Mouse (Mus musculus) intestine, postnatal 0 days (tissue): Measurements from ENCODE around the gene Ebna1bp2. TPM values are rescaled to one million over a fixed set of nuclear protein-coding genes. Genes with fewer than 3 reads are reported as not detected.

Experiments
- ATAC-seq: fragments of 200-750 bp; cut with Nextera tagmentation; 2 replicates; pipeline ENCODE4 v1.8.0; 2017; ENCODE audit warnings: mild to moderate bottlenecking, moderate TSS enrichment, moderate library complexity
- H3K27ac ChIP-seq: fragments of 300-500 bp; sonication (generic); 2 replicates; pipeline ENCODE4 v1.5.1; 2014; ENCODE audit warnings: mild to moderate bottlenecking, low read depth, low read length, moderate library complexity
- H3K27me3 ChIP-seq: fragments of 300-500 bp; sonication (generic); replicated peaks from 2 replicates; pipeline ENCODE4 v1.6.1; 2014; ENCODE audit warnings: low read length, mixed read lengths; ENCODE audit not compliant: control insufficient read depth, insufficient read depth
- H3K36me3 ChIP-seq: fragments of 300-500 bp; sonication (generic); 2 replicates; pipeline ENCODE4 v1.6.1; 2014; ENCODE audit warnings: mild to moderate bottlenecking, moderate library complexity; ENCODE audit not compliant: control insufficient read depth, insufficient read depth
- H3K4me1 ChIP-seq: fragments of 300-500 bp; sonication (generic); replicated peaks from 2 replicates; pipeline ENCODE4 v1.6.1; 2014; ENCODE audit warnings: antibody characterized with exemption, low read length, mixed read lengths; ENCODE audit not compliant: control insufficient read depth, insufficient read depth
- H3K4me2 ChIP-seq: fragments of 300-500 bp; sonication (generic); replicated peaks from 2 replicates; pipeline ENCODE4 v1.6.1; 2014; ENCODE audit warnings: low read depth, mild to moderate bottlenecking, moderate library complexity
- H3K4me3 ChIP-seq: fragments of 300-500 bp; sonication (generic); 2 replicates; pipeline ENCODE4 v1.5.1; 2014; ENCODE audit warnings: low read depth, low read length
- H3K9ac ChIP-seq: fragments of 300-500 bp; sonication (generic); 2 replicates; pipeline ENCODE4 v1.6.1; 2014; ENCODE audit warnings: mild to moderate bottlenecking, low read depth, low read length
- H3K9me3 ChIP-seq: fragments of 300-500 bp; sonication (generic); 2 replicates; pipeline ENCODE4 v1.6.1; 2016; ENCODE audit warnings: mixed run types; ENCODE audit not compliant: control insufficient read depth
- CTCF ChIP-seq: sonication (generic); IDR thresholded peaks from 2 replicates; pipeline ENCODE4 v1.5.1; 2016; ENCODE audit warnings: low read depth, mild to moderate bottlenecking, control low read depth, antibody characterized with exemption, moderate library complexity
- WGBS: fragments of 180-500 bp; shearing (Covaris S2); extraction: QIAGEN DNeasy Blood & Tissue Kit; methylation state at CpG from one replicate; pipeline ENCODE4 v1.1.7; 2014; 5-methylcytosine and 5-hydroxymethylcytosine counted together
- polyA plus RNA-seq: library from polyadenylated mRNA; unstranded; fragments of >200 nt; fragmentation: Nextera tagmentation; extraction: Ambion mirVana; gene quantifications from 2 replicates; pipeline ENCODE4 v1.2.1, GENCODE M21; 2015

The Ebna1bp2 gene
- 76.2 and 79.9 TPM in 2 replicates for polyA plus RNA-seq

GRCm38 (mm10) chr4:118620279-118620966, at the start of gene Ebna1bp2, which contains the start of gene Cfap57:
TSS of gene Ebna1bp2 (plus strand) at chr4:118620799.
TSS of gene Cfap57 (minus strand) at chr4:118620777.
- peak; percentile 89 for ATAC-seq
- H3K4me3 ChIP-seq: peak within 1 kb of the TSS; percentile 76
- TF ChIP-seq CTCF: no peak
- H3K9ac ChIP-seq: peak within 1 kb of the TSS; percentile 72
- H3K9me3 ChIP-seq: no peaks in the 10 kb centered on the region
- WGBS: under 1% methylated on average over 38 of the region's 41 CpGs
- H3K27ac ChIP-seq: no peak within 1 kb of the TSS
- H3K27me3 ChIP-seq: no peaks in the 10 kb centered on the region
- H3K36me3 ChIP-seq: peaks cover 27% of the 10 kb centered on the region
- no peaks in the 10 kb centered on the region for H3K4me1 ChIP-seq
- peak within 1 kb of the TSS; percentile 97 for H3K4me2 ChIP-seq

DNA sequence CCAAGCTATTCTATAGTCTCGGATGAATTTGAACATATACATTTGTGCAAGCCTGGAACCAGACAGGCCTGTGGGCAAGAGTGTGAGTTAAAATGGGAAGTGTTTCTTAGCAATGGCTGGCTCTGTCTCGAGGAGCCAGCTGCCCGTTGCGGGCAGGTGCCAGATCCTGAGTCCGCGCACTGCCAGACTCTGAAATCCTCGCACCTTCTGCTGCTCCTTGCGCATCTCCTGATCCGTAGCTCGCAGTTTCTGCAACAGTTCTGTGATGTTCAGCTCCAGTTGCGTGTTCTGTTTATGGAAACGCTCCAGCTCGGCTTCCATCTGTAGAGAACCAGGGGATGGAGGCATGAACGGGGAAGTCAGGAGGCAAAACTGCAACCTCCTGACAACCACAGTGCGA, 49.2 kb upstream of the Ebna1bp2 start:
- no peak for ATAC-seq
- H3K4me2 ChIP-seq: no peak overlapping the region
- H3K27ac ChIP-seq: no peak overlapping the region
- H3K27me3 ChIP-seq: no peaks in the 10 kb centered on the region
- H3K4me1 ChIP-seq: no peaks in the 10 kb centered on the region
- H3K9ac ChIP-seq: no peak overlapping the region
- TF ChIP-seq CTCF: no peak
- no peaks in the 10 kb centered on the region for H3K9me3 ChIP-seq
- H3K36me3 ChIP-seq: no peaks in the 10 kb centered on the region
- WGBS: 76% methylated on average over 15 of the region's 15 CpGs
- H3K4me3 ChIP-seq: no peak overlapping the region

- WGBS: 4% methylated on average over 6 of the region's 6 CpGs
- Histone ChIP-seq H3K27me3 (no peaks in the 10 kb centered on the region), H3K4me3 (no peak overlapping the region), H3K9me3 (no peaks in the 10 kb centered on the region), H3K4me1 (no peaks in the 10 kb centered on the region), H3K4me2 (no peak overlapping the region), H3K9ac (no peak overlapping the region), H3K27ac (no peak overlapping the region), H3K36me3 (no peaks in the 10 kb centered on the region)
- peak; percentile 96 for TF ChIP-seq CTCF
- 0 out of 2 replicates have a peak, but pooled peaks have one; percentile 31 for ATAC-seq
These were observed 44.5 kb upstream of the Ebna1bp2 start for GRCm38 (mm10) chr4:118576097-118576496.

DNA sequence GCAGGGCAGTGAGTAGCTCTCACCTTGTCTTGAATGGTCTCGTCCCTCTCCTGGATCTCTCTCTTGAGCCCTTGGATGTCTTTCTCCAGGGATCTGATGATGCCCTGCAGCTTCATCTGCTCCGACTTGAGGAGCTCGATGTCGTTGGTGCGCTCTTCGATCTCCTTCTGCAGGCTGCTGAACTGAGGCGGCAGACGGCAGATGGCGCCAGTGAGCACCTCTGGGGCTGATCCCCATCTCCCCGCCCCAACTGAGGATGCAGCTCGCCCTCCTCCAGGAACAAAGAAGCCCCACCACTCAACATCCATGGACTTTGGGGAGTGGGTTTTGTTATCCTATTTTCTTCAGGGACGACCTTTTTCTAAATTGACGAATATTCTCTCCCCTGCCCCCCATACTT, 41.3 kb upstream of the Ebna1bp2 start:
- H3K4me2 ChIP-seq: no peak overlapping the region
- 41% methylated on average over 13 of the region's 13 CpGs for WGBS

DNA sequence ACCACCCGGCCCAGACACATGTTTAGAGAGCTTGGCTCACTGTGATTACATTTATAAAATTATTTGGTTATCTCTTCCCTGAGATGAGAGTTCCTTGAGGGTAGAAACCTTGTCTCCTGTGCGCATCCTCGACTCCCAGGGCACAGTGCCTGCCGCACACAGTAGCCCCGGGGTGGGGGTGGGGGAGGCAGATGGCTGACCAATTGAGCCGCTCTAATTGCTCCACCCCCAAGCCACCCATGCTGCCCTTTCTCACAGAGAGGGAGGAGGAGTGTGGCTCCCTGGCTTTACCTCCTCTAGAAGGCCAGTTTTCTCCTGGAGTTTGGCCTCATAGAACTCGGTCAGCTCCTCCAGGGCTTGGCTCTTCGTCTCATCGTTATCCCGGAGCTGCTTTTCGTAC, 39.1 kb upstream of the Ebna1bp2 start:
- TF ChIP-seq CTCF: no peak
- WGBS: 57% methylated on average over 11 of the region's 11 CpGs

More for the DNA sequence above, 41.3 kb upstream of the Ebna1bp2 start:
- ATAC-seq: no peak
- H3K9ac ChIP-seq: no peak overlapping the region
- no peak overlapping the region for H3K4me3 ChIP-seq
- TF ChIP-seq CTCF: peak; percentile 73
- H3K4me1 ChIP-seq: no peaks in the 10 kb centered on the region
- H3K27me3 ChIP-seq: no peaks in the 10 kb centered on the region
- H3K36me3 ChIP-seq: no peaks in the 10 kb centered on the region
- no peaks in the 10 kb centered on the region for H3K9me3 ChIP-seq
- H3K27ac ChIP-seq: no peak overlapping the region

DNA sequence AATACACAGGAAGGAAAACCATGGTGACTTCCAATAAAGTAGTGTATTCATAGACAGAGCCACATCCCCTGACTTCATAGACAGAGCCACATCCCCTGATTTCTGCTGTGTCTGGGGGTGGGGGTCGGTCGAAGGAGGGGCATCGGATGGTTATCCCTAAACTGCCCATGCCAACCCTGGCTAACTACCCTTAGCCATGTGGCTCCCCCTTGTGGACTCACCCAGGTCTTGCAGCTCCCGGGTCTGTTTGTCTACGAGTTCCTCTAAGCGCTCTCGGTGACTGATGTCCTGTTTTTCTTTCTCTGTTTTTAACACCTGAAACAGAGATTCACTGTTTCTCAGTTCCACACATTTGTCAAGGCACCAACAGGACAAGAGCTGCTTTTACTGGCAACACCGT, 38.0 kb upstream of the Ebna1bp2 start:
- Histone ChIP-seq H3K9me3 (no peaks in the 10 kb centered on the region), H3K4me3 (no peak overlapping the region), H3K4me1 (no peaks in the 10 kb centered on the region), H3K4me2 (no peak overlapping the region), H3K36me3 (no peaks in the 10 kb centered on the region), H3K27ac (no peak overlapping the region), H3K9ac (no peak overlapping the region), H3K27me3 (no peaks in the 10 kb centered on the region)
- WGBS: 93% methylated on average over 8 of the region's 8 CpGs
- ATAC-seq: no peak
- TF ChIP-seq CTCF: peak; percentile 37; the same call in 1 of the 2 replicates

More for the DNA sequence above, 39.1 kb upstream of the Ebna1bp2 start:
- Histone ChIP-seq H3K9ac (no peak overlapping the region), H3K4me1 (no peaks in the 10 kb centered on the region), H3K9me3 (no peaks in the 10 kb centered on the region), H3K4me2 (no peak overlapping the region), H3K4me3 (no peak overlapping the region), H3K27ac (no peak overlapping the region), H3K36me3 (no peaks in the 10 kb centered on the region), H3K27me3 (no peaks in the 10 kb centered on the region)
- no peak for ATAC-seq
